9 mouse cellular contexts compared by ENCODE assay signal in the genomic region with DNA sequence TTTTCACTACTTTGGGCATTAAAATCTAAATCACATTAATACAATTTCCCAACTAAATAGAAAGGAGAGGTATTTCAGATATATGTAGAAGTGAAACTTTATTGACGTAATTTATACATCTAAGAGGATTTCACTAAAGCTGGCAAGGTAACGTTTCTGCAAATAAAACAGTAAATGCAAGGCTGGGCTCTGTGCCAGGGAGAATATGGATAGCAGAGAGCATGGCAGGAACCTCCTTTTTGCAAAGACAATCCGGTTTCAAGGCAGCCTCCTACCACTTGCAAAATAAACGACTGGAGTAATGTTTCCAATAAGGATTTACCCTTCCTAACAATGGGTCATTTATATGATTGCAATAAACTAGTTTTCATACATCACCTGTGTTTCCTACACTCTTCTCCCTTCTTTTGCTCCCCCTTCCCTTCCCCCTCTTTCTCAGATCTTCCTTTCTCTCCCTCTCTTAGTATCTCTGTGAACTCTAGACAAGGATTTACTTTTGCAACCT. TPM values are rescaled to one million over a fixed set of nuclear protein-coding genes. Genes with fewer than 3 reads are reported as not detected.
DNase-seq lines count a peak whose midpoint lies in the region; ATAC-seq and TF ChIP-seq lines count a peak whose summit lies in the region.
"Had no signal": no experiment of that assay in that cellular context is flagged by ENCODE, and none has a peak within 500 bp of the region (broad histone marks: within the 10 kb centered on the region; RNA-seq: fewer than 3 reads in every experiment).

No protein-coding gene starts in this region.

- no peaks in the 10 kb centered on the region for H3K9me3 ChIP-seq in forebrain, postnatal 0 days (ENCODE audit: low read length)
- no peaks in the 10 kb centered on the region for H3K9me3 ChIP-seq in liver, embryonic 14.5 days (ENCODE audit: control insufficient read depth, low read length)

- H3K4me2 ChIP-seq in forebrain, postnatal 0 days (ENCODE audit: low read depth) = peak overlapping the region; percentile 82
- H3K4me2 ChIP-seq in liver, embryonic 14.5 days (ENCODE audit: low read depth) = peak overlapping the region; percentile 62; the same call in 1 of the 2 replicates

- peak overlapping the region; percentile 95 for H3K27ac ChIP-seq in gastrocnemius, adult 2 months
- H3K27ac ChIP-seq in forebrain, postnatal 0 days (ENCODE audit: low read depth, low read length) = peak overlapping the region; percentile 87; the same call in 1 of the 2 replicates
- no peak overlapping the region for H3K27ac ChIP-seq in liver, embryonic 14.5 days

- WGBS in forebrain, postnatal 0 days = 13% methylated on average over 4 of the region's 4 CpGs
- 28% methylated on average over 4 of the region's 4 CpGs for WGBS in liver, embryonic 14.5 days (ENCODE audit: insufficient replicate concordance)

- H3K27me3 ChIP-seq in forebrain, postnatal 0 days (ENCODE audit: insufficient read depth, low read length) = no peaks in the 10 kb centered on the region; the same call in 1 of the 2 replicates
- peaks cover 58% of the 10 kb centered on the region for H3K27me3 ChIP-seq in liver, embryonic 14.5 days (ENCODE audit: control insufficient read depth, insufficient read depth, low read length)

- no peak overlapping the region for H3K9ac ChIP-seq in forebrain, postnatal 0 days
- H3K9ac ChIP-seq in liver, embryonic 14.5 days (replicated peaks) = no peak overlapping the region

- peak overlapping the region; percentile 97 for H3K4me3 ChIP-seq in gastrocnemius, adult 2 months
- H3K4me3 ChIP-seq in forebrain, postnatal 0 days (ENCODE audit: low read depth, low read length) = 0 out of 2 replicates have a peak overlapping the region, but pooled peaks have one; percentile 14
- H3K4me3 ChIP-seq in liver, embryonic 14.5 days (ENCODE audit: insufficient read depth in 1 of 2, low read depth in 2 of 2, low read length in 2 of 2) = no peak overlapping the region

- TF ChIP-seq EP300 in liver, embryonic 14.5 days (IDR thresholded peaks at IDR 0.05; ENCODE audit: low read depth) = no peak; the same call in 1 of the 2 replicates

- DNase-seq in gastrocnemius, adult 2 months = no peak
- no peak for DNase-seq in gastrocnemius, adult 18-20 months (ENCODE audit: low spot score)
- peak; percentile 30 for DNase-seq in 3T3-L1 (ENCODE audit: low read depth, low spot score)
- peak; percentile 11 for DNase-seq in forebrain, postnatal 0 days
- DNase-seq in liver, embryonic 14.5 days (ENCODE audit: low read depth in 3 of 3, low spot score in 3 of 3) = no peak
- no peak for DNase-seq in natural killer cell, adult 2 months (ENCODE audit: low spot score in 2 of 2)
- DNase-seq in thymus, postnatal 25 days = no peak
- DNase-seq in ovary, adult 18-20 months (ENCODE audit: low spot score) = no peak

- no peaks in the 10 kb centered on the region for H3K36me3 ChIP-seq in forebrain, postnatal 0 days (ENCODE audit: insufficient read depth)
- H3K36me3 ChIP-seq in liver, embryonic 14.5 days (replicated peaks; ENCODE audit: control insufficient read depth, insufficient read depth, low read depth) = no peaks in the 10 kb centered on the region

- 0 out of 2 replicates have a peak, but pooled peaks cover 10% of the 10 kb centered on the region for H3K4me1 ChIP-seq in forebrain, postnatal 0 days (ENCODE audit: insufficient read depth)
- peaks cover 0 to 1% of the 10 kb centered on the region in 2 experiments; a peak in 1 of 4 replicates for H3K4me1 ChIP-seq in liver, embryonic 14.5 days (replicated peaks; ENCODE audit: control insufficient read depth in 2 of 2, insufficient read depth in 2 of 2, low read length in 1 of 2)

- no peak for ATAC-seq in forebrain, postnatal 0 days
- ATAC-seq in liver, embryonic 14.5 days (ENCODE audit: insufficient read depth) = no peak

- TF ChIP-seq CTCF in gastrocnemius, adult 2 months (IDR thresholded peaks at IDR 0.05) = no peak
- no peak for TF ChIP-seq CTCF in forebrain, postnatal 0 days (IDR thresholded peaks at IDR 0.05; ENCODE audit: low read depth)
- TF ChIP-seq CTCF in liver, embryonic 14.5 days (IDR thresholded peaks at IDR 0.05; ENCODE audit: low read depth) = no peak

- intact Hi-C loops in gastrocnemius, adult 2 months (cut with DNase I) = no loop called here

RNA-seq across cellular contexts. Expression of gene Nfia, which starts 2.0 kb away (rescaled TPM):
- total RNA-seq in gastrocnemius, adult 2 months (2021) = 10 to 100 TPM; 57.0 to 57.8 TPM
- total RNA-seq in gastrocnemius, adult 18-20 months (2021) = 10 to 100 TPM; 56.3 to 56.9 TPM
- 44.1 and 51.2 TPM in 2 replicates for total RNA-seq in forebrain, postnatal 0 days (2014; rRNA removed)
- polyA plus RNA-seq in forebrain, postnatal 0 days (2015; fragmentation: Nextera tagmentation; extraction: Ambion mirVana) = 38.2 and 57.5 TPM in 2 replicates
- 1.0 and 1.5 TPM in 2 replicates for polyA plus RNA-seq in liver, embryonic 14.5 days (2012; rRNA removed)
- polyA plus RNA-seq in liver, embryonic 14.5 days (2014; fragmentation: Nextera tagmentation; extraction: Ambion mirVana) = 2.5 and 2.6 TPM in 2 replicates

RNA-seq across cellular contexts. Expression of gene E130114P18Rik, which starts 3.4 kb away (rescaled TPM):
- total RNA-seq in gastrocnemius, adult 2 months (2021) = not detected
- under 1 TPM in 1 of 2 experiments, not detected in 1; 0.21 TPM for total RNA-seq in gastrocnemius, adult 18-20 months (2021)
- 12.9 and 15.2 TPM in 2 replicates for total RNA-seq in forebrain, postnatal 0 days (2014; rRNA removed)
- polyA plus RNA-seq in forebrain, postnatal 0 days (2015; fragmentation: Nextera tagmentation; extraction: Ambion mirVana) = 19.3 and 20.7 TPM in 2 replicates
- 0.03 TPM in 1 of 2 replicates, not detected in the other for polyA plus RNA-seq in liver, embryonic 14.5 days (2012; rRNA removed)
- polyA plus RNA-seq in liver, embryonic 14.5 days (2014; fragmentation: Nextera tagmentation; extraction: Ambion mirVana) = not detected in 2 replicates
- polyA plus RNA-seq: small intestine, adult 2 months had no signal

Comparison
In these comparisons a context has a peak if more than half of its experiments do, and no peak if none do; other contexts are left out.
1. DNase-seq: peak in 3T3-L1 (single experiment) and forebrain, postnatal 0 days (single experiment); none in gastrocnemius, adult 2 months (single experiment), gastrocnemius, adult 18-20 months (single experiment), liver, embryonic 14.5 days (0 of 3), natural killer cell, adult 2 months (0 of 2), thymus, postnatal 25 days (single experiment) and ovary, adult 18-20 months (single experiment).
2. H3K4me3 ChIP-seq: peak in gastrocnemius, adult 2 months (single experiment) and forebrain, postnatal 0 days (single experiment); none in liver, embryonic 14.5 days (0 of 2).
3. RNA of gene E130114P18Rik, which starts 3.4 kb away (total RNA-seq): 12.9 to 15.2 TPM in forebrain, postnatal 0 days; 0.21 TPM in gastrocnemius, adult 18-20 months and not detected in gastrocnemius, adult 2 months; every median in the first group is over 10 times any median in the second.